Mouse (Mus musculus) heart, postnatal 0 days (tissue): ENCODE measurements around the gene Vps13c.

Experiments used
- CTCF ChIP-seq: IDR thresholded peaks from 2 replicates; pipeline ENCODE4 v1.5.1; 2016; ENCODE audit warnings: antibody characterized with exemption, control low read depth, low read depth
- EP300 ChIP-seq: IDR thresholded peaks from 2 replicates; pipeline ENCODE4 v1.6.1; 2016; ENCODE audit warnings: antibody characterized with exemption, low read depth

- TF ChIP-seq CTCF (no peak), EP300 (no peak)
These were observed 166.4 kb downstream of the Vps13c start for GRCm38 (mm10) chr9:68006566-68006965.
